Mouse (Mus musculus) embryonic stem cell, embryonic (primary cell): Measurements from ENCODE around the gene Ormdl3.

Source experiments
- CTCF ChIA-PET, 4 experiments: fragments of 300-600 bp in 2 of 4; fragments of 350-600 bp in 2 of 4; sonication (Branson Sonifier 250); formaldehyde crosslinking; loops; one replicate each; lab custom pipeline; 2022; ENCODE audit warnings: inconsistent platforms in 2 of 4; lab: Charles Lee
- POLR2A ChIA-PET, 4 experiments: fragments of 300-600 bp in 2 of 4; fragments of 350-600 bp in 2 of 4; sonication (Branson Sonifier 250); formaldehyde crosslinking; loops; one replicate each; lab custom pipeline; 2022; ENCODE audit warnings: antibody characterized with exemption in 4 of 4, inconsistent platforms in 1 of 4; lab: Charles Lee

The Ormdl3 gene

GRCm38 (mm10) chr11:98546529-98547307 is 40.5 kb downstream of the Ormdl3 start:
- CTCF ChIA-PET, result interaction anchor here in 2 of 4 experiments (0.7 to 1.2 kb wide), 3 partner anchors 109 to 407 kb away, joined by 3 read pairs; no protein-coding TSS in a partner anchor

GRCm38 (mm10) chr11:98545711-98546231 is 41.4 kb downstream of the Ormdl3 start, which contains the start of gene Ikzf3:
Ikzf3 (minus strand) TSS chr11:98546031.
- POLR2A ChIA-PET, result interaction anchor here in 2 of 4 experiments (1.3 to 1.6 kb wide), 2 partner anchors 88 to 102 kb away, joined by 3 to 4 read pairs; no protein-coding TSS in a partner anchor

More at GRCm38 (mm10) chr11:98546529-98547307, 40.5 kb downstream of the Ormdl3 start:
- POLR2A ChIA-PET, result interaction anchor here in 2 of 4 experiments (0.5 to 1.0 kb wide), 3 partner anchors 55 to 107 kb away, joined by 3 read pairs; no protein-coding TSS in a partner anchor

GRCm38 (mm10) chr11:98544890-98545677 is 42.1 kb downstream of the Ormdl3 start:
- CTCF ChIA-PET, result interaction anchor here in 2 of 4 experiments (0.6 to 1.1 kb wide), 5 partner anchors 12 to 209 kb away, joined by 3 to 4 read pairs (median 3); partner anchors contain the start of gene Erbb2 (in 1 of the 2)
- POLR2A ChIA-PET, result interaction anchor here in 3 of 4 experiments (0.7 to 1.6 kb wide), 6 partner anchors 42 to 195 kb away, joined by 3 to 4 read pairs (median 4); partner anchors contain the start of gene Ormdl3 (in 1 of the 3)

More at GRCm38 (mm10) chr11:98545711-98546231, 41.4 kb downstream of the Ormdl3 start, which contains the start of gene Ikzf3:
- CTCF ChIA-PET, result interaction anchor here in 2 of 4 experiments (0.8 to 1.1 kb wide), 3 partner anchors 23 to 208 kb away, joined by 3 to 4 read pairs (median 3); partner anchors contain the start of gene Erbb2 (in 1 of the 2)

GRCm38 (mm10) chr11:98543414-98543813 is 43.8 kb downstream of the Ormdl3 start:
- POLR2A ChIA-PET, result no interaction called here
- CTCF ChIA-PET, result interaction anchor here in 1 of 4 experiments (0.5 kb wide), 1 partner anchor 187 kb away, joined by 3 read pairs; no protein-coding TSS in a partner anchor

GRCm38 (mm10) chr11:98542553-98542952 is 44.6 kb downstream of the Ormdl3 start:
- POLR2A ChIA-PET, result no interaction called here
- CTCF ChIA-PET, result interaction anchor here in 1 of 4 experiments (0.8 to 2.4 kb wide), 2 partner anchors 55 to 200 kb away, joined by 3 to 11 read pairs; no protein-coding TSS in a partner anchor

- ChIA-PET POLR2A (no interaction called here), CTCF (interaction anchor here in 1 of 4 experiments (0.5 kb wide), 1 partner anchor 1861 kb away, joined by 3 read pairs; no protein-coding TSS in a partner anchor)
Observed at GRCm38 (mm10) chr11:98540319-98540718, 46.8 kb downstream of the Ormdl3 start.

GRCm38 (mm10) chr11:98537480-98538034 is 49.6 kb downstream of the Ormdl3 start:
- POLR2A ChIA-PET, result no interaction called here
- CTCF ChIA-PET, result interaction anchor here in 1 of 4 experiments (1.4 kb wide), 1 partner anchor 195 kb away, joined by 3 read pairs; no protein-coding TSS in a partner anchor
